9 mouse cellular contexts compared by ENCODE assay signal in genomic region chr4:26933988-26934798, GRCm38 (mm10).
DNase-seq lines count a peak whose midpoint lies in the region; ATAC-seq and TF ChIP-seq lines count a peak whose summit lies in the region.
"Had no signal": no experiment of that assay in that cellular context is flagged by ENCODE, and none has a peak within 500 bp of the region (broad histone marks: within the 10 kb centered on the region; RNA-seq: fewer than 3 reads in every experiment).

No protein-coding gene starts in this region.

- H3K9ac ChIP-seq in embryonic facial prominence, embryonic 11.5 days (replicated peaks; ENCODE audit: low read length) = no peak overlapping the region
- no peak overlapping the region for H3K9ac ChIP-seq in hindbrain, postnatal 0 days (replicated peaks; ENCODE audit: low read length)
- H3K9ac ChIP-seq in midbrain, embryonic 15.5 days = no peak overlapping the region
- no peak overlapping the region for H3K9ac ChIP-seq in liver, embryonic 11.5 days (ENCODE audit: low read depth, low read length)

- peak; percentile 24 for TF ChIP-seq CTCF in hindbrain, postnatal 0 days (IDR thresholded peaks at IDR 0.05; ENCODE audit: low read depth)

- ATAC-seq in embryonic facial prominence, embryonic 11.5 days (replicated peaks; ENCODE audit: insufficient number of reproducible peaks, low FRiP score, low TSS enrichment, low read depth) = 0 out of 2 replicates have a peak, but pooled peaks have one; percentile 34
- ATAC-seq in hindbrain, postnatal 0 days = peak; percentile 88
- peak; percentile 93 for ATAC-seq in midbrain, embryonic 15.5 days (replicated peaks)
- ATAC-seq in liver, embryonic 11.5 days (replicated peaks; ENCODE audit: low FRiP score) = no peak

- no peak overlapping the region for H3K27ac ChIP-seq in embryonic facial prominence, embryonic 11.5 days (replicated peaks; ENCODE audit: low read depth, low read length)
- H3K27ac ChIP-seq in embryonic facial prominence, embryonic 10.5 days (replicated peaks) = no peak overlapping the region
- H3K27ac ChIP-seq in hindbrain, postnatal 0 days = no peak overlapping the region
- H3K27ac ChIP-seq in midbrain, embryonic 15.5 days = no peak overlapping the region
- no peak overlapping the region for H3K27ac ChIP-seq in liver, embryonic 11.5 days (ENCODE audit: low read depth, low read length)

- no peak overlapping the region for H3K4me3 ChIP-seq in embryonic facial prominence, embryonic 11.5 days (ENCODE audit: low read depth, low read length)
- no peak overlapping the region for H3K4me3 ChIP-seq in embryonic facial prominence, embryonic 10.5 days
- H3K4me3 ChIP-seq in hindbrain, postnatal 0 days (ENCODE audit: low read length) = no peak overlapping the region
- H3K4me3 ChIP-seq in midbrain, embryonic 15.5 days = no peak overlapping the region
- no peak overlapping the region for H3K4me3 ChIP-seq in liver, embryonic 11.5 days (ENCODE audit: low read depth, low read length)
- H3K4me3 ChIP-seq: erythroblast, embryonic 14.5 days had no signal

- DNase-seq in embryonic facial prominence, embryonic 11.5 days (ENCODE audit: low spot score) = peak; percentile 15
- DNase-seq in embryonic facial prominence, embryonic 10.5 days (ENCODE audit: low spot score) = no peak
- peak; percentile 3 for DNase-seq in urinary bladder, postnatal 14 days (ENCODE audit: low spot score)
- no peak for DNase-seq in urinary bladder, postnatal 36 days (ENCODE audit: low spot score in 2 of 2)
- peak; percentile 92 for DNase-seq in hindbrain, postnatal 0 days (ENCODE audit: low spot score)
- DNase-seq in liver, embryonic 11.5 days (ENCODE audit: low spot score) = no peak
- DNase-seq in spleen, postnatal 10 days (ENCODE audit: low spot score in 2 of 2) = no peak

- H3K36me3 ChIP-seq in embryonic facial prominence, embryonic 11.5 days (replicated peaks; ENCODE audit: control insufficient read depth, insufficient read depth, low read depth, low read length) = no peaks in the 10 kb centered on the region
- no peaks in the 10 kb centered on the region for H3K36me3 ChIP-seq in embryonic facial prominence, embryonic 10.5 days (replicated peaks)
- H3K36me3 ChIP-seq in hindbrain, postnatal 0 days (ENCODE audit: insufficient read depth, low read length) = no peaks in the 10 kb centered on the region
- no peaks in the 10 kb centered on the region for H3K36me3 ChIP-seq in midbrain, embryonic 15.5 days (replicated peaks)
- no peaks in the 10 kb centered on the region for H3K36me3 ChIP-seq in liver, embryonic 11.5 days (ENCODE audit: control insufficient read depth, insufficient read depth, low read length)

- H3K9me3 ChIP-seq in embryonic facial prominence, embryonic 11.5 days (replicated peaks; ENCODE audit: control insufficient read depth, low read length) = no peaks in the 10 kb centered on the region
- no peaks in the 10 kb centered on the region for H3K9me3 ChIP-seq in embryonic facial prominence, embryonic 10.5 days
- no peaks in the 10 kb centered on the region for H3K9me3 ChIP-seq in hindbrain, postnatal 0 days (ENCODE audit: low read length)
- H3K9me3 ChIP-seq in midbrain, embryonic 15.5 days = no peaks in the 10 kb centered on the region
- no peaks in the 10 kb centered on the region for H3K9me3 ChIP-seq in liver, embryonic 11.5 days (ENCODE audit: control insufficient read depth, low read length)

- H3K4me1 ChIP-seq in embryonic facial prominence, embryonic 11.5 days (ENCODE audit: control insufficient read depth, insufficient read depth, low read length) = no peaks in the 10 kb centered on the region
- no peaks in the 10 kb centered on the region for H3K4me1 ChIP-seq in embryonic facial prominence, embryonic 10.5 days
- H3K4me1 ChIP-seq in hindbrain, postnatal 0 days (ENCODE audit: insufficient read depth, low read length) = no peaks in the 10 kb centered on the region
- no peaks in the 10 kb centered on the region for H3K4me1 ChIP-seq in midbrain, embryonic 15.5 days
- no peaks in the 10 kb centered on the region for H3K4me1 ChIP-seq in liver, embryonic 11.5 days (replicated peaks; ENCODE audit: control insufficient read depth, insufficient read depth, low read length)

- H3K4me2 ChIP-seq in embryonic facial prominence, embryonic 11.5 days (ENCODE audit: low read depth, low read length) = no peak overlapping the region
- 0 out of 2 replicates have a peak overlapping the region, but pooled peaks have one; percentile 11 for H3K4me2 ChIP-seq in hindbrain, postnatal 0 days (ENCODE audit: low read depth, low read length)
- no peak overlapping the region for H3K4me2 ChIP-seq in midbrain, embryonic 15.5 days
- no peak overlapping the region for H3K4me2 ChIP-seq in liver, embryonic 11.5 days

- WGBS in embryonic facial prominence, embryonic 11.5 days = 75% methylated on average over 10 of the region's 10 CpGs
- WGBS in embryonic facial prominence, embryonic 10.5 days = 84% methylated on average over 10 of the region's 10 CpGs
- 21% methylated on average over 10 of the region's 10 CpGs for WGBS in hindbrain, postnatal 0 days
- WGBS in midbrain, embryonic 15.5 days = 19% methylated on average over 10 of the region's 10 CpGs
- 74% methylated on average over 10 of the region's 10 CpGs for WGBS in liver, embryonic 11.5 days

- H3K27me3 ChIP-seq in embryonic facial prominence, embryonic 11.5 days (ENCODE audit: control insufficient read depth, insufficient read depth, low read length) = no peaks in the 10 kb centered on the region
- H3K27me3 ChIP-seq in embryonic facial prominence, embryonic 10.5 days (replicated peaks; ENCODE audit: low read depth, poor library complexity, severe bottlenecking) = no peaks in the 10 kb centered on the region
- H3K27me3 ChIP-seq in hindbrain, postnatal 0 days (ENCODE audit: insufficient read depth, low read length) = no peaks in the 10 kb centered on the region
- H3K27me3 ChIP-seq in midbrain, embryonic 15.5 days (replicated peaks) = peaks cover 4% of the 10 kb centered on the region
- no peaks in the 10 kb centered on the region for H3K27me3 ChIP-seq in liver, embryonic 11.5 days (replicated peaks; ENCODE audit: control insufficient read depth, insufficient read depth, low read length)

Comparison
In these comparisons a context has a peak if more than half of its experiments do, and no peak if none do; other contexts are left out.
1. DNase-seq: peak in embryonic facial prominence, embryonic 11.5 days (single experiment), urinary bladder, postnatal 14 days (single experiment) and hindbrain, postnatal 0 days (single experiment); none in embryonic facial prominence, embryonic 10.5 days (single experiment), urinary bladder, postnatal 36 days (0 of 2), liver, embryonic 11.5 days (single experiment) and spleen, postnatal 10 days (0 of 2).